Mouse (Mus musculus) activated CD4-positive, CD25-positive, alpha-beta regulatory T cell, adult 9 weeks (primary cell): ENCODE results near the gene Efna1. TPM values are rescaled to one million over a fixed set of nuclear protein-coding genes. Genes with fewer than 3 reads are reported as not detected.

Experiments used
- polyA plus RNA-seq: library from polyadenylated mRNA; unstranded; fragments of 100-300 nt; shearing (Covaris generic); gene quantifications from one replicate; pipeline ENCODE4 v1.2.1, GENCODE M21; 2017

Gene Efna1
- polyA plus RNA-seq, result not detected

GRCm38 (mm10) chr3:89280606-89281511 lies at the start of gene Efna1:
Gene Efna1, minus strand, starts transcription at chr3:89281142.

GRCm38 (mm10) chr3:89322514-89323165 lies 41.7 kb upstream of the Efna1 start, which contains the start of gene Efna3:
Gene Efna3, minus strand, starts transcription at chr3:89322965.

GRCm38 (mm10) chr3:89270051-89270755 lies 10.7 kb downstream of the Efna1 start, which contains the start of gene Slc50a1:
Gene Slc50a1, minus strand, starts transcription at chr3:89270570.

GRCm38 (mm10) chr3:89259076-89259475 lies 21.9 kb downstream of the Efna1 start, which contains the start of gene Dpm3:
Gene Dpm3, plus strand, starts transcription at chr3:89259358.

GRCm38 (mm10) chr3:89246261-89247100 lies 34.5 kb downstream of the Efna1 start, which contains the start of gene Trim46:
Gene Trim46, minus strand, starts transcription at chr3:89246309.

GRCm38 (mm10) chr3:89245688-89246171 lies 35.2 kb downstream of the Efna1 start, which contains the start of gene Krtcap2:
Gene Krtcap2, plus strand, starts transcription at chr3:89245966.

GRCm38 (mm10) chr3:89228836-89229235 lies 52.1 kb downstream of the Efna1 start, which contains the start of gene Muc1:
Gene Muc1, plus strand, starts transcription at chr3:89229057.

GRCm38 (mm10) chr3:89226900-89227299 lies 54.0 kb downstream of the Efna1 start, which contains the start of gene Mtx1:
Gene Mtx1, minus strand, starts transcription at chr3:89227088.

Other genes with a start within 250 kb of the Efna1 start
- gene Rusc1, start 187.8 kb downstream of the Efna1 start, polyA plus RNA-seq, result 49.9 TPM
- not detected for gene Gm43738, start 180.0 kb downstream of the Efna1 start, polyA plus RNA-seq
- 102 TPM for gene Fdps, start 179.2 kb downstream of the Efna1 start, polyA plus RNA-seq
- gene Pklr, start 145.0 kb downstream of the Efna1 start, polyA plus RNA-seq, result not detected
- 0.73 TPM for gene Hcn3, start 120.9 kb downstream of the Efna1 start, polyA plus RNA-seq
- 36.9 TPM for gene Clk2, start 116.3 kb downstream of the Efna1 start, polyA plus RNA-seq
- 291 TPM for gene Scamp3, start 103.7 kb downstream of the Efna1 start, polyA plus RNA-seq
- 230 TPM for gene Fam189b, start 98.0 kb downstream of the Efna1 start, polyA plus RNA-seq
- gene Gba, start 78.2 kb downstream of the Efna1 start, polyA plus RNA-seq, result 139 TPM
- 2.8 TPM for gene Thbs3, start 66.0 kb downstream of the Efna1 start, polyA plus RNA-seq
- 120 TPM for gene Mtx1, start 54.1 kb downstream of the Efna1 start, polyA plus RNA-seq
- 2.7 TPM for gene Muc1, start 52.1 kb downstream of the Efna1 start, polyA plus RNA-seq
- 285 TPM for gene Krtcap2, start 35.2 kb downstream of the Efna1 start, polyA plus RNA-seq
- 5.0 TPM for gene Trim46, start 34.8 kb downstream of the Efna1 start, polyA plus RNA-seq
- 99.0 TPM for gene Dpm3, start 21.8 kb downstream of the Efna1 start, polyA plus RNA-seq
- 249 TPM for gene Slc50a1, start 10.6 kb downstream of the Efna1 start, polyA plus RNA-seq
- not detected for gene Efna3, start 41.8 kb upstream of the Efna1 start, polyA plus RNA-seq
- 0.62 TPM for gene Efna4, start 56.9 kb upstream of the Efna1 start, polyA plus RNA-seq
- 14.5 TPM for gene Adam15, start 68.9 kb upstream of the Efna1 start, polyA plus RNA-seq
- 0.28 TPM for gene Dcst2, start 80.8 kb upstream of the Efna1 start, polyA plus RNA-seq
- 0.27 TPM for gene Dcst1, start 84.1 kb upstream of the Efna1 start, polyA plus RNA-seq
- 74.9 TPM for gene Zbtb7b, start 113.6 kb upstream of the Efna1 start, polyA plus RNA-seq
- not detected for gene Lenep, start 121.7 kb upstream of the Efna1 start, polyA plus RNA-seq
- 66.1 TPM for gene Flad1, start 130.7 kb upstream of the Efna1 start, polyA plus RNA-seq
- gene Cks1b, start 137.2 kb upstream of the Efna1 start, polyA plus RNA-seq, result 29.8 TPM
- 86.1 TPM for gene Shc1, start 137.3 kb upstream of the Efna1 start, polyA plus RNA-seq
- 31.5 TPM for gene Pygo2, start 149.1 kb upstream of the Efna1 start, polyA plus RNA-seq
- 176 TPM for gene Pbxip1, start 155.6 kb upstream of the Efna1 start, polyA plus RNA-seq
- gene Pmvk, start 173.4 kb upstream of the Efna1 start, polyA plus RNA-seq, result 22.6 TPM
- not detected for gene Kcnn3, start 239.0 kb upstream of the Efna1 start, polyA plus RNA-seq